12 mouse cellular contexts compared by ENCODE assay signal in genomic region chrX:50948633-50949032, GRCm38 (mm10). TPM values are rescaled to one million over a fixed set of nuclear protein-coding genes. Genes with fewer than 3 reads are reported as not detected.
DNase-seq lines count a peak whose midpoint lies in the region; ATAC-seq and TF ChIP-seq lines count a peak whose summit lies in the region.
"Had no signal": no experiment of that assay in that cellular context is flagged by ENCODE, and none has a peak within 500 bp of the region (broad histone marks: within the 10 kb centered on the region; RNA-seq: fewer than 3 reads in every experiment).

No protein-coding gene starts in this region.

- H3K9me3 ChIP-seq in midbrain, embryonic 11.5 days (ENCODE audit: control insufficient read depth, low read length) = no peaks in the 10 kb centered on the region
- H3K9me3 ChIP-seq: intestine, embryonic 15.5 days; neural tube, embryonic 12.5 days had no signal

- no peaks in the 10 kb centered on the region for H3K27me3 ChIP-seq in midbrain, embryonic 11.5 days (ENCODE audit: control insufficient read depth, insufficient read depth, low read length)
- H3K27me3 ChIP-seq: intestine, embryonic 15.5 days; neural tube, embryonic 12.5 days had no signal

- H3K4me3 ChIP-seq in midbrain, embryonic 11.5 days (ENCODE audit: low read depth, low read length) = no peak overlapping the region
- H3K4me3 ChIP-seq: intestine, embryonic 15.5 days; neural tube, embryonic 12.5 days had no signal

- no peak overlapping the region for H3K9ac ChIP-seq in midbrain, embryonic 11.5 days (ENCODE audit: low read length)
- H3K9ac ChIP-seq: intestine, embryonic 15.5 days; liver, embryonic 14.5 days; neural tube, embryonic 12.5 days had no signal

- TF ChIP-seq POLR2A in brain, embryonic 14.5 days (IDR thresholded peaks at IDR 0.05; ENCODE audit: borderline replicate concordance, extremely low read depth, insufficient read depth, insufficient read length, poor library complexity, severe bottlenecking) = no peak

- TF ChIP-seq CTCF in brain, embryonic 14.5 days (IDR thresholded peaks at IDR 0.05; ENCODE audit: borderline replicate concordance, extremely low read depth, insufficient read depth, insufficient read length) = no peak

- WGBS in midbrain, embryonic 11.5 days = 59% methylated on average over 2 of the region's 2 CpGs

- no peak overlapping the region for H3K27ac ChIP-seq in midbrain, embryonic 11.5 days (ENCODE audit: low read depth, low read length)
- H3K27ac ChIP-seq: intestine, embryonic 15.5 days; liver, embryonic 14.5 days; neural tube, embryonic 12.5 days had no signal

- H3K4me1 ChIP-seq in midbrain, embryonic 11.5 days (ENCODE audit: control insufficient read depth, insufficient read depth, low read length) = no peaks in the 10 kb centered on the region
- H3K4me1 ChIP-seq: intestine, embryonic 15.5 days; neural tube, embryonic 12.5 days had no signal

- peak; percentile 45 to 46 for DNase-seq in kidney, postnatal 4 days
- no peak for DNase-seq in kidney, adult 8-10 months
- DNase-seq in brain, embryonic 14.5 days (ENCODE audit: low read depth) = peak; percentile 43
- peak; percentile 21 to 51 for DNase-seq in heart, adult 9 months (ENCODE audit: low spot score in 2 of 2)
- peak; percentile 52 for DNase-seq in lung, postnatal 10 days
- DNase-seq in layer of hippocampus, postnatal 25 days (ENCODE audit: extremely low spot score in 1 of 2, low spot score in 1 of 2) = no peak
- DNase-seq in midbrain, embryonic 11.5 days (ENCODE audit: low spot score, missing footprints) = no peak
- DNase-seq: cerebellum, adult 11 months had no signal

- no peaks in the 10 kb centered on the region for H3K36me3 ChIP-seq in midbrain, embryonic 11.5 days (ENCODE audit: control insufficient read depth, insufficient read depth, low read length)
- H3K36me3 ChIP-seq: intestine, embryonic 15.5 days; neural tube, embryonic 12.5 days had no signal

- no peak for ATAC-seq in midbrain, embryonic 11.5 days (ENCODE audit: low FRiP score)
- ATAC-seq: intestine, embryonic 15.5 days had no signal

- no peak overlapping the region for H3K4me2 ChIP-seq in midbrain, embryonic 11.5 days
- H3K4me2 ChIP-seq: intestine, embryonic 15.5 days; neural tube, embryonic 12.5 days had no signal

RNA-seq across cellular contexts. Expression of gene Frmd7, which starts 6.1 kb away (rescaled TPM):
- polyA plus RNA-seq in brain, embryonic 14.5 days (2012; rRNA removed) = 0.23 and 0.34 TPM in 2 replicates
- 1 to 10 TPM; 2.2 to 3.3 TPM for total RNA-seq in layer of hippocampus, postnatal 25 days (2021)
- polyA plus RNA-seq in midbrain, embryonic 11.5 days (2014; fragmentation: Nextera tagmentation; extraction: Ambion mirVana) = not detected in 2 replicates
- polyA plus RNA-seq: stomach, embryonic 14.5 days had no signal

Comparison
In these comparisons a context has a peak if more than half of its experiments do, and no peak if none do; other contexts are left out.
1. DNase-seq: peak in kidney, postnatal 4 days (2 of 2), brain, embryonic 14.5 days (single experiment), heart, adult 9 months (2 of 2) and lung, postnatal 10 days (single experiment); none in kidney, adult 8-10 months (0 of 2), layer of hippocampus, postnatal 25 days (0 of 2) and midbrain, embryonic 11.5 days (single experiment).